Mouse (Mus musculus): ENCODE data around the gene Tdpoz4. TPM values are rescaled to one million over a fixed set of nuclear protein-coding genes. Genes with fewer than 3 reads are reported as not detected.
"Not testable (repeated sequence)": the region's sequence is repeated elsewhere in the genome, so short reads cannot be mapped to it uniquely, and the experiment has no call there.

The Tdpoz4 gene
- not detected for total RNA-seq (2021)
- long read RNA-seq, experiment 1 = 0 reads
- long read RNA-seq, experiment 2 = 0 reads

GRCm38 (mm10) chr3:93796098-93796497 lies at the start of gene Tdpoz4:
Gene Tdpoz4 (plus strand): TSS chr3:93796398.
- H3K27ac ChIP-seq; H3K4me3 ChIP-seq; intact Hi-C loops (cut with DNase I); DNase-seq (ENCODE audit: extremely low spot score in 1 of 2, low spot score in 2 of 2): not testable (repeated sequence)

DNA sequence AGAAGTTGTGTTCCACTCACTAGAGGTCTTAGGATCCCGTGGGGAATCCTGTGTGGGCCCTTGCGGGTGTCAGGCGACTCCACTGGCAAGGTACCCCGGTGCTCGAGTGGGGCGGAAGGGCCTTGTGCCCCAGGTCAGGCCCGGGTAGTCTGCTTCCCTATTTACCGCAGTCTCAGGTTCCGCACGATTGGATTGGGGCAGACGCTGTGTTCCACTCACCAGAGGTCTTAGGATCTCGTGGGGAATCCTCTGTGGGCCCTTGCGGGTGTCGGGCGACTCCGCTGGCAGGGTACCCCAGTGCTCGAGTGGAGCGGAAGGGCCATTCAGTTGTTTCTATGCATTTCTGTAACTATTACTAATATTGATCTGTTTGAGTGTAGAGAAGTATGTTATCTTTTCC lies 42.2 kb upstream of the Tdpoz4 start:
- H3K27ac ChIP-seq; DNase-seq (ENCODE audit: extremely low spot score in 1 of 2, low spot score in 2 of 2); intact Hi-C loops (cut with DNase I); H3K4me3 ChIP-seq: not testable (repeated sequence)

- intact Hi-C loops (cut with DNase I); H3K4me3 ChIP-seq; DNase-seq (ENCODE audit: extremely low spot score in 1 of 2, low spot score in 2 of 2); H3K27ac ChIP-seq: not testable (repeated sequence)
These were observed 23.5 kb upstream of the Tdpoz4 start, which contains the start of gene Gm5773 for GRCm38 (mm10) chr3:93772700-93773099. Gene Gm5773 (plus strand): TSS chr3:93773000.

DNA sequence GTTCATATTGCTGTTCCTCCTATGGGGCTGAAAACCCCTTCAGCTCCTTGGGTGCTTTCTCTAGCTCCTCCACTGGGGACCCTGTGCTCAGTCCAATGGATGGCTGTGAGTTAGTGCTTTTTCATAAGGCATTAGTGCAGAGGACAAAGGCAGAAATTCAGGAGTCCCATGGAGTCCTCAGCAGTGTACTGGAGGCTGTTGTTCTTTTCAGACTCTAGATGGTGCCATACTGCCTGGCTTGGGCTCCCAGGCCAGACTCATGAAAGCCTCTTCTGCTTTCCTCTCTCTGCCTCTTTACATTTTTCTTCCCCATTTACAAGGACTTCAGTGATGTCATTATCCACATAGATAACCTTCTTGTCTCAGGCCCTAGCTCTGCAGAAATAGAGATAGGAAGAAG lies 17.1 kb downstream of the Tdpoz4 start:
- TF ChIP-seq CTCF (IDR thresholded peaks at IDR 0.05) = peak; percentile 27
- intact Hi-C loops (cut with DNase I) = loop anchor here (5.0 kb wide), 1 partner anchor 201 kb away; no protein-coding TSS in a partner anchor
- DNase-seq (ENCODE audit: extremely low spot score in 1 of 2, low spot score in 2 of 2); H3K27ac ChIP-seq; H3K4me3 ChIP-seq: not testable (repeated sequence)

GRCm38 (mm10) chr3:93825720-93826119 lies 29.5 kb downstream of the Tdpoz4 start, which contains the start of gene Tdpoz3:
Gene Tdpoz3 (plus strand): TSS chr3:93826020.
- H3K27ac ChIP-seq; DNase-seq (ENCODE audit: extremely low spot score in 1 of 2, low spot score in 2 of 2); intact Hi-C loops (cut with DNase I); H3K4me3 ChIP-seq: not testable (repeated sequence)

Other genes starting within 250 kb of the Tdpoz4 start
- gene S100a10, start 241.3 kb upstream of the Tdpoz4 start, total RNA-seq (2021) = 10 to 100 TPM; 42.6 to 43.7 TPM
- not detected for gene Tdpoz2, start 143.7 kb upstream of the Tdpoz4 start, total RNA-seq (2021)
- gene Tdpoz1, start 120.1 kb upstream of the Tdpoz4 start, total RNA-seq (2021) = not detected
- not detected for gene Gm37596, start 103.3 kb upstream of the Tdpoz4 start, total RNA-seq (2021)
- gene Gm5773, start 23.4 kb upstream of the Tdpoz4 start, total RNA-seq (2021) = not detected
- not detected for gene Tdpoz3, start 29.6 kb downstream of the Tdpoz4 start, total RNA-seq (2021)
- not detected for gene Gm9117, start 147.1 kb downstream of the Tdpoz4 start, total RNA-seq (2021)
- not detected for gene Tdpoz5, start 164.9 kb downstream of the Tdpoz4 start, total RNA-seq (2021)